Mouse (Mus musculus): ENCODE measurements around the gene Gm5901.
"Not testable (repeated sequence)": the region's sequence is repeated elsewhere in the genome, so short reads cannot be mapped to it uniquely, and the experiment has no call there.

Gm5901 gene

DNA sequence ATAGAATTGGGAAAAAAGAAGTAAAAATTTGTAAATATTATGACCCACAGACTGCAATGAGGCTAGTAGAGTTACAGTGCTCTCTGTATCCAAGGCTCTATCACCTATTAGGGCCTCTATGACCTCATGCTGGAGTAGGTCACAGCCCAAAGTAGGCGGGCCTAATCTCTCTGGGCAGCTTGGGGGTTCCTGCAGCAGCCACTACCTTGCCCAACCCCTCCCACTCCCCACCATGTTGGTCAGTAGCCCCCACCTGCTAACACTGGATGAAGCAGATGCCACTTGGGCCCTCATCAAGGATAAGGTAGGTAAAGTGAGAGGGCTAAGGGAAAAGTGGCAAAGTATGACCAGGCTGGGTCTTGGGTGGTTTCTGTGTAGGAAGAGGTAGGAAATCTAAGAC lies at the start of gene Gm5901:
TSS of gene Gm5901 (plus strand) at position 173 of the 400 bp plus-strand sequence.
- no peak for DNase-seq (ENCODE audit: low read depth, low spot score)

DNA sequence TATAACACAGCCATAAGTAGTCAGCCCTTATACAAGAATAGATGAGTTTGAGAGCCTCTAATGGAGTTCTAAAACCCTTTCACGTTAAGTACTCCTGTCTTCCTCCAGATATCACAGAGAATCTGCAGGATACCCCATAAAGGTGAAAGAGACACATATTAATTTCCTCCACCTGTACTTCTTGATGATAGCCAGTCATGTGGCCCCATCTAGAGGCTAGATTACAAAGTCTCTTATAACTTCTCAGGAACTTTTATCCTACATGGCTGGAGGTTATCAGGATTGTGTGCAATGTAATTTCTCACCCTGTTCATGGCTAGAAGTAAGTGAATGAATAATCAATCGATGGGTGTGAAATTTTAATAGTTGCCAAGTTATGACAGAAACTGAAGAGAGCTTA lies 49.5 kb upstream of the Gm5901 start:
- DNase-seq (ENCODE audit: low read depth, low spot score), result no peak

DNA sequence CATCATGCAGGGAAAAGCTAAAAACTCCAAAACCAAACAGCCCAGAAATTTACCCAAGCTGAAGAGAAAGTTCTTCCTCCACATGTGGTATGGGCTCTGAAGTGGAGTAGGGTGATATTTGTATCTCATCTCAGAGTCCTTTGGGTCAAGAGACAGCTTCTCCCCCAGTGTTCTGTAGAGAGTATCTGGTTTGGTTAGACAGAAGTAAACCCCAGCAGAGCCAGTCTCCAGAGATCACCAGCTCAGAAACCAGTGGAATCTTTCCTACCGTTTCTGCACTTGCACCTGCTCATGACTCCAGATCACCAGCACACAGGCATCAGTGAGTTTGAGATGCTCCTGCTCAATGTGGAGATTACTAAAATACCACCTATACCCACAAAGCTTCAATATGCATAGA lies 40.8 kb upstream of the Gm5901 start, which contains the start of gene Olfr690:
TSS of gene Olfr690 (minus strand) at position 101 of the 400 bp plus-strand sequence.
- DNase-seq (ENCODE audit: low read depth, low spot score), result no peak

DNA sequence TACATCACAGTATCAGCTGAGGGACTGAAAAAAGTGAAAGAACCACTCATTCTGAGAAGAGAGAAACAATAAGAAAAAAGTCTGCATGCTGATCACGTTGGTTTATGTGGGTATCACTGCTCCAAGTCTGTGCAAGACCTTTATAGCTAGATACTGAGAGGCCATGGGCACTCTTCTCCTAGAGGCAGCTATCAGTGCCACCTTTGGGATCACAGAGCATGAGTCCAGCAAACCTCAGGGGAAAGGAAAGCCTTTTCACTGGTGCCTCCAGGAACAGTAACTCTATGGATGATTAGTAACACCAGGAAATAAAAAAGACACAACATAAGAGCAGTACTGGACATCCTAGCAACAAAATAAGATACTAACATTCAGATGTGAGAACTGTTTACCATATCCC lies 32.7 kb upstream of the Gm5901 start, which contains the start of gene Olfr691:
TSS of gene Olfr691 (minus strand) at position 101 of the 400 bp plus-strand sequence.
- DNase-seq (ENCODE audit: low read depth, low spot score), result no peak

DNA sequence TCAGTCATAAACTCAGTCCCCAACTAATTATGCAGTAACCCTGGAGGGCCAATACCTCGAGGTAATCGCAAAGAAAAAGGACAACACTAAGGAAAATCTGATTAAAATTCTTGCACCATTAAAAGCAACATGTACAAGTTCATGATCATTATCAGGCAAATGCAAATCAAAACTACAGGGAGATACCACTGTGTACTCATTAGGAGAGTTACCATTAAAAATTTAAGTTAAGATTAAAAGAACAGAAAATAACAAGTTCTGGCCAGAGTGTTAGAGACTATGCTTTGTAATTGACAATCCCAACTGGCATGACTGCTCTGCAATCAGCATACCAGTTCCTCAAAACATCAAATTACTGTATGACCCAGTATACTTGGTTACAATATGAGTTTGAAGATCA lies 32.1 kb upstream of the Gm5901 start:
- no peak for DNase-seq (ENCODE audit: low read depth, low spot score)

DNA sequence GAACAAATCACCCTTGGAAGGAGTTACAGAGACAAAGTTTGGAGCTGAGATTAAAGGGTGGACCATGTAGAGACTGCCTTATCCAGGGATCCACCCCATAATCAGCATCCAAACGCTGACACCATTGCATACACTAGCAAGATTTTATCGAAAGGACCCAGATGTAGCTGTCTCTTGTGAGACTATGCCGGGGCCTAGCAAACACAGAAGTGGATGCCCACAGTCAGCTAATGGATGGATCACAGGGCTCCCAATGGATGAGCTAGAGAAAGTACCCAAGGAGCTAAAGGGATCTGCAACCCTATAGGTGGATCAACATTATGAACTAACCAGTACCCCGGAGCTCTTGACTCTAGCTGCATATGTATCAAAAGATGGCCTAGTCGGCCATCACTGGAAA lies 18.8 kb upstream of the Gm5901 start:
- DNase-seq (ENCODE audit: low read depth, low spot score), result not testable (repeated sequence)

DNA sequence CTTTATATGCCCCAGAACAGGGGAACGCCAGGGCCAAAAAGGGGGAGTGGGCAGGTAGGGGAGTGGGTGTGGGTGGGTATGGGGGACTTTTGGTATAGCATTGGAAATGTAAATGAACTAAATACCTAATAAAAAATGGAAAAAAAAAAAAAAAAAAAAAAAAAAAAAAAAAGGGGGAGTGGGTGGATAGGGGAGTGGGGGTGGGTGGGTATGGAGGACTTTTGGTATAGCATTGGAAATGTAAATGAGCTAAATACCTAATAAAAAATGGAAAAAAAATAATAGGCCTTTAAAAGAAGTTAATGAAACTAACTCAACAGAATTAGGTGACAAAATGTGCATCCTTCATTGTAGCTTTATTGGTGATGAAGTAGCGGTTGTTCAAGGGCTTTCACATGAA lies 18.4 kb upstream of the Gm5901 start:
- not testable (repeated sequence) for DNase-seq (ENCODE audit: low read depth, low spot score)

DNA sequence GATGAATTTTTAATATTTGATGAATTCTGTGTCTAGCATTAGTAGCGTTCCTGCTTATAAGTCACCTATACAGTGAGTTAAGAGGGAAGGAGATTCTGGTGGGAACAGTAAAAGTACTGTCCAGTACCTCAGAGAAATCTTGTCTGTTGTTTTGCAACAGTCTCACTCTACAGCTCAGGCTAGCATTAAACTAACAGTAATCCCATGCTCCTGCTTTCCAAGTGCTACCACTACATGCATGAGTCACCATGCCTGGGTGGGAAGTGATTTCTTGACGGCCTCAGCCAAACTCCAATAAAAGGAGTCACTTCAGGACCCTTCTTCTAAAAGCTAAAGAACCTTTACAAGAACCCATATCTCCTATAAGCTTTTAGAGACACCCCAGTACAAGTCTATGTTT lies 13.1 kb upstream of the Gm5901 start:
- DNase-seq (ENCODE audit: low read depth, low spot score), result peak; percentile 17

DNA sequence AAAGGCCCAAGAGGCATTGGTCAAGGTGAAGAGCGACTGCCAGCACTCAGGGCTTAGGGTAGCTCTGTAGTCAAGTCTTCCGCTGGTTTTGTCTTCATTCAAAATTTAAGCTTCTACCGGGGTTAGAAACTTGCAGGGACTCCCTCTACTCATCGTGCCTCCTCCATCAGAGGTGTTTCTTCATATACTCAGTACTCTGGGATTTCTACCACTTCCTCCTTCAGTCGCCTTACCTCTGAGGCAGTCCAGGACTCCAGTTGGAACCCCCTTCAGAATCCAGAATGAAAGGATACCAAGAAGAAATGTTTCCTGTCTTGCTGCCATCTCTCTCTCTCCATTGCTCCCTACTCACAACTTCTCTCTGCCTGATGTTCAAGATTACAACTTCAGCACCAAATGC lies 7.6 kb upstream of the Gm5901 start:
- no peak for DNase-seq (ENCODE audit: low read depth, low spot score)

DNA sequence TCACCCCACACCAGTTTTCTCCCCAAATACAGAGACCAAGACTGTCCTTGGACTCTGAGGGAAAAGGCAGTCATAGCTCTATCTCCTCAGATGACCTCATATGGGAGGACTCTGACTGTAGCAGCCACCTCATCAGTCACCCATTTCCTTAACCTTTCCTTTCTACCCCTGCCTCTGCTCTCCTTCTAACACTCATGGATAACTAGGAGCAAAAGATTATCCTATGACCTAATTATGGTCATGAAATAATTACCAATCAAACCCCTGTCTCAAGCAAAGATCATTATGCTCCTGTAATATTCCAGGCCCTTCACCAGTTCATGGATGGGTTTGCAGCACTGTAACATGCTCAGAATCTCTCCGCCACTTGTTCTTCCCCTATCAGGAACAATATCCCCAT lies 6.9 kb upstream of the Gm5901 start, which contains the start of gene Olfr692:
TSS of gene Olfr692 (plus strand) at position 301 of the 400 bp plus-strand sequence.
- no peak for DNase-seq (ENCODE audit: low read depth, low spot score)

DNA sequence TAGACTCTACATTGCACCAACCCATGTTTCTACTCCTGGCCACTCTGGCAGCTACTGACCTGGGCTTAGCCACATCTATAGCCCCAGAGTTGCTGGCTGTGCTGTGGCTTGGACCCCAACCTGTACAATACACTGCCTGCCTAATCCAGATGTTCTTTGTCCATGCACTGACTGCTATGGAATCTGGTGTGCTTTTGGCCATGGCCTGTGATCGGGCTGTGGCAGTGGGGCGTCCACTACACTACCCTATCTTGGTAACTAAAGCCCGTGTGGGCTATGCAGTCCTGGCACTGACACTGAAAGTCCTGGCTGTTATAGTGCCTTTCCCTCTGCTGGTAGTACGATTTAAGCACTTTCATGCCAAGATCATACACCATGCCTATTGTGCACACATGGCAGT lies 6.3 kb upstream of the Gm5901 start:
- no peak for DNase-seq (ENCODE audit: low read depth, low spot score)

DNA sequence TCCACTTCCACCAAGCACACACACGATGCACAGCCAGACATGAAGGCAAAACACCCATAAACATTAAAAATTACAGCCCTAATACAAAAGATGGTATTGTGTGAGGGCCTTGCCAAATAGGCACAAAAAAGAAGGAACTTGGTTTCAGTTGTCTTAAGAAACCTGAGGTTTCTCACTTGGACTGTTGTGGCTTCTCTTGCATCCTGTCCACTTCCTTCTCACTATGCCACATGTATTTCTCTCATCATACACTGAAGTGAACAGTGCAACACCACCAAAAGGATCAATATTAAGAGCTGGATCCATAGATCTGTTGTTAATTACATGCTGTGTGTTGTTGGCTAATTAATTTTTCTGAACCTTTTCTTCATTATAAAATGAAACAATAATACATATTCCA lies 1.9 kb upstream of the Gm5901 start:
- DNase-seq (ENCODE audit: low read depth, low spot score), result no peak

DNA sequence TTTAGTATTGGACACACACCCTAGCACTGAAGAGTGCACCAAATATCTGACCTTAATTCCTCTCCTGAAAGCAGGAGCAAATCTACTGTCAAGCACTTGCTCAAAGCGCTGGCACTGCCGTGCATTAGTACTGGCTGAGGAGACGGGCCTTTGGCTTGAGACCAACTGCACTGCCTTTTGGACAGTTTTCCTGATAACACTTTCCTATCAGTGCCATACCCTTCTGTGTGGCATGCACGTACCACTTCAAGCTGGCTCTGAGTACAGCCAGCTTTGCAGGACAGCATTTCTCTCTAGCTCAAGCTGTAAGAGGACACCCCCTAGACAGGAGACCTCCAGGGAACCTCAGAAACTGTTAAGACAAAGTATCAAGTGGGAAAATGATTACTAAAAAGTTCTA lies 1.3 kb upstream of the Gm5901 start:
- DNase-seq (ENCODE audit: low read depth, low spot score), result peak; percentile 27

DNA sequence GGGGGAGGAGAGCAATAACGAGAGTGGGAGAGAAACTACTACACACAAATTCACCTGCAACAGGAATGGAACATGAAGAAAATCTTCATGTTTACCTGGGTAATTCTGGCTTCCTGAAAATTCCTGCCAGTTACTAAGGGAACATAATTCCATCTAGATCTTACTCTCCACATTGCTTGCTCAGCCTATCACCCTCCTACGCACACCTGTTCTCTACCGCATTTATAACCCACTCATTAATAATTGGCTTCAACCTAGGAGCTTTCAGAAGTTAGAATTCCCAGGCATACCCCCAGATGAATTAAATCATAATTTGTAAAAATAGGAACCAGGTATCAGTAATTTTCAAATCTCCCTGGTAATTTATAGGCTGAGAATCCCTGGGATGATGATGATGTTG lies 862 bp upstream of the Gm5901 start:
- DNase-seq (ENCODE audit: low read depth, low spot score), result peak; percentile 64

DNA sequence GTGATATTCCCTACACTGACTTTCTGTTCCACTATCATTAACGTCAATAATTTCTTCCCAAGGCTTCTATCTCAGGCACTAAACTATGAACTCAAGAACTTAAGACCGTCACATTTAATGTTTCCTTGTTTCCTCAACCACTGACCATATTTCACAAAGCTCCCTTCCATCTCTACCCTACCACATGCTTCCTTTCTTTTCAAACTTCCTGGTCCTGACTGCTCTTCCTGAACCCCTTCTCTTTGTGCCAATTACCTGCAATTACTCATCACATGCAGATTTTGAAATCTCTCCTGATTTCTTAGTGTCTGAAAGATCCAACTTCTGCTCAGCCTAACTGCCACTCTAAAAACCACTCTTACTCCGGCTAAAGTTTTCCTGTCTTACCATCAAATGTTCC lies 5.5 kb downstream of the Gm5901 start:
- DNase-seq (ENCODE audit: low read depth, low spot score), result no peak

DNA sequence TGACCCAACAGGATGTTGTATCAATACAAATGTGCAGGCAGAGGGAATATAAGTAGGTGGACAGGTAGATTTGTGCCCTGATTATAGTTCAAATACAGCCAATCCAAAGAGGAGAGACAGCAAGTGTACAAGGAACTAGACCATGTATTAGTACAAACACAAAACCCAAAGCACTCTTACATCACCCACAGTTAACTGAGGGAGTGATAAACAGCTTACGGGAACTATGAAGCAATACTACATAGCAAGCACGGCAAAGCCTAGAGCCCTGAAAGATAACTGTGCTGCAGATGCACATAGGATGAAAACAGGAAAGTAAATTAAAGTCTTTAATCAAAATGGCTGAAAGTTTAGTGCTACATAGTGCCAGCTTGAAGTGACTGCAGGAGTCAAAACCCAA lies 12.9 kb downstream of the Gm5901 start:
- no peak for DNase-seq (ENCODE audit: low read depth, low spot score)

DNA sequence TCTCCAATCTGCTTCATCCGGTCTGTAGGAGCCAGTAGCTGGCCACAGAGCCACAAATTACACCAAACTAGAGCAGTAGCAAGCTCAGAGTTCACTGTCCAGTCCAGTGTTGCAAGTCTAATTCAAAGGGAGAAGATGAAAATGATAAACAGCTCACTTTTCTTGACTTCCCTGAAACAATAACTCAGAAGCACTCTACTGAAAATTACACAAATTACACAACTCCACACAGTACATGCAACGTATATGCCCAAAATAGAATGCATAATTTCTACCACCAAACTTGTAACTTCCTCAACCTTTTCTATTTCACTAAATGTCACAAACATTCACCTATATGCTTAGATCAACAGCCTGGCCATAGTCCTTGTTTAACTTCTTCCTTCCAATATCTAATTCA lies 15.4 kb downstream of the Gm5901 start:
- no peak for DNase-seq (ENCODE audit: low read depth, low spot score)

DNA sequence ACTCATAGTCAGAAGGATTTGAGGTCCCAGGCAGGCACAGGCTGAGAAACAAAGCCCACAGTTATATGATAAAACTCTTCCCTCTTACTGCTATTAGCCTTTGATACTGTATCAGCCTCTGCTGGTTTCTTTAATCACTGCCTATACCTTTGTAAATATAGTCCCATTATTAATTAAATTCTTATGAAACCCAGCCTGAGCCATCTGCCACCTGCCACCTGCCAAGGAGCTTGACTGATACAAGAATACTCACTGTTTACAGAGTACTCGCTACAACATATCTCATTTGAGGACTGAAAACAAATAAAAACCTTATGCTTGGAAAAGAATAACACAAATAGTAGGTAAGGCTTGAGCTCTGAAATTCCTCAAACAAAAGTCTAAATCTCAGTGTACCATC lies 19.8 kb downstream of the Gm5901 start:
- DNase-seq (ENCODE audit: low read depth, low spot score), result peak; percentile 61

DNA sequence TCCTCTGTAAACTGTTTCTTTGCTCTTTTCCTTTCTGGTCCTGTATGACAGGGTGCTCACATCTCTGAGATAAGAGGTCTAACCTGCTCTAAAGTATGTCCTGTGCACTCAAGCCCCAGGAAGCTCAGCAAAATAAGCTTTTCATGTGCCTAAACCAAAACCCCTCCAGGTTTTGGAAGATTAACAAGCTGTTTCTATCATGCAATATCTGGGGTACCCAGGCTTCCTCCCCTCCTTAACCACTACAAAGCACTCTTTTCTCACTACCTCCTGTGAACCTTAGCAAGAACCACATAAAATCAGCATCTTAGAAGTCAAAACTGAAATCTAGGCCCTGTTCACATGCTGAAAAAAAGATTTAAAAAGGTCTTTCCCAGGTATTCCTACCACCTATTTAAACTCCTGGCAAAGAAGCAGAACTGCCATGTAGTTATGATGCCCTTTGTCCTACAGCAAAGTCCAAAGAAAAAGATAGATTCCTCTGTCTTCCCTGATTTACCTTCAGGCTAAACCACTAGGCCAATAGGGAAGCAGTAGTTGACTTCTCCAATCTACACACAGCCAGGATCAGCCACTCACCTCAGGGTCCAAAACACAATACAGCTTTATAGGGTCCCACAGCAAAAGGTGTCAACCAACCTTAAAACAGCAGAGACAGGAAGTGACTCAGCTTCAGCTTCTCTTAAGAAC lies 20.4 kb downstream of the Gm5901 start:
- no peak for DNase-seq (ENCODE audit: low read depth, low spot score)

DNA sequence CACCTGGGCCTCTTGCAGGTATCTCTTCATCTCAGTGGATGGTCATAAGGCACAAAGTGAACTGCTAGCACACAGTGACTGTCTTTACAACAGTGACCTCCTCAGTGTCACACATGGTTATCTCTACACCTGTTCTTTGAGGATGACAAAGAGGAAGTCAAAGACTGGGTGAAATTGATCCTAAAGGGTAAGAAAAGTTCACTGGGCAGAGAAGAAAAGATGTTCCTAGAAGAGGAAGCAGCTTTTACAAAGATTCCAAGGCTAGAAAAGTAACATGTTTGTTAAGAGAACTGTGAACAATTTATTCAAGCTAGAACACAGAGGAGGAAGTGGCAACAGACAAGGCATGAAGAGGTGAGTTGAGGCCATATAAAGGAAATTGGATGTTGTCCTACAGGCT lies 21.3 kb downstream of the Gm5901 start:
- DNase-seq (ENCODE audit: low read depth, low spot score), result no peak

DNA sequence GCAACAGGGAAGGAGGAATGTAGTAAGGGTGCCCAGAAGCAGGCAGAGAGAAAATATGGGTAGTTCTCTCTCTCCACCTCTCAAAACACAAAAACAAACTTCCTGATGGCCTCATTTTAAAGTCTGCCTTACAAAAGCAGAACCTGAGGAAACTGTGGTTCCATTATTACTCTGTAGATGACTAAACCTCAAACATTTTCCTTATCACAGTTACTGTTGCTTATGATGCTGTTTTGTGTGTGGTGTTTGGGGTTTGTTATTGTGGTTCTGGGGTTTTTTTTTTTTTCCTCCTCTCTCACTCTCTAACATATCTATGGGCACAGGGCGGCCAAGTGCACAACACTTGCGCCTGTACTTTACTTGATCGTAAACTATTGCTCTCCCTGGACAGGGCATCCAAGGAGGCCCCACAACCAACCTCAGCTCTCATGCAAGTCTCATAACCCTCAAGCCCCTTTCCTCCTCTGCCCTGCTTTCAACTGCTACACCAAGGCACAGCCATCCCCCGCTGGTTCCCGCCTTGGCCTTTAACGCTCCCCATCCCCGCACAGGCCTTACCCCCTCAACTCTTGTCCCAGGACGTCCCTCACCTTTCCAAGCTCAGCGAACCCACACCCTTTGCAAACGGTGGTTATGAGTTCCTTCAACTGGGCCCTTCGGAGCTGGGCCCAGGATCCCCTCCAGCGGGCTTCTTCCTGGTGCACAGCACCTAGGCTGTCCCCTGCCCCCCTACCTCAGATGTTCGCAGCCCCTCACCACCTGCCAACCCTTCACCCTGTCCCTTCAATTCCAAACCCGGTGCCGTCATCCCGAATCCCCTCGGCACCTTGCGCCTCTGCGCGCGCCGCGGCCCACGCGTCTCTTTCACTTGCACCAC lies 24.5 kb downstream of the Gm5901 start:
- DNase-seq (ENCODE audit: low read depth, low spot score), result no peak

DNA sequence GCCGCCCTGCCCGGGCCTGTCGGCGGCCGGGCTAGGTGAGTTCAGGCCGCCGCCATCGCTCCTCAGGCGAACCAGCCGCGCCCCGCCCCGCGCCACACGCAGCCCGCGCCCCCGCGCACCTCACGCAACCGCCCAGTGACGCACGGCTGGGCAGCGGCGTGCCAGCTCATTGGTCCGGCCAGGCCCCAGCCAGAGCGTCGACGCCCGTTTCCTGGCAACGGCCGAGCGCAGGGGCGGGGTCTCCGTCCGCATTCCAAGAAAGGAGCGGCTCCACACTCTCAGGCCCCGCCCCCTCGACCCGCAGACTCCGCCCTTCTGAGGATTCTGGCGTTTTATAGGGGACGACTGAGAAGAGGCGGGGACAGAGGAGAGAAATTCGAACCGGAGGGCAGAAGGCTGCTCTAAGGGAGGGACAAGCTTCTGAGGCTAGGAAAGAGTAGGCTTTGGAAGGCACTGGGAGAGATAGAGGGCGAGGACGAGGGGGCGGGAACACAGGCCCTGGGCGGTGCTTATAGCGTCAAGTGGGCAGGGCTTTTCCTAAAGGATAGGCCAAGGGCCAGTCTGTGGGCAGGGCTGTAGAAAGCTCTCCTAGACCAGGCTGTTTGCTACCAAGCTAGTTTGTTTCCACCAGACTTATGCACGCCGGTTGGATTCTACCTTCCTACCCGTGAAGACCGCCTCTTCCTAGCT lies 25.2 kb downstream of the Gm5901 start, which contains the start of gene Fam160a2:
TSS of gene Fam160a2 (minus strand) at position 120 of the 690 bp plus-strand sequence.
- peak; percentile 100 for DNase-seq (ENCODE audit: low read depth, low spot score)

All from brain, adult 2 months (tissue).